Mouse (Mus musculus) adrenal gland, postnatal 4 days (tissue): ENCODE measurements at regions not wholly inside any gene's neighbourhood (a gene's known extent, or its start where the extent isn't known, plus 50 kb on each side); places are given as distances from the start of the nearest gene placed in this dataset.

Experiments
- DNase-seq, 2 experiments: peaks; one replicate each; pipeline ENCODE4 v3.0.0; 2021 to 2022; ENCODE audit warnings: low spot score in 2 of 2, mixed read lengths in 2 of 2

- DNase-seq: no peak
These were observed 482.8 kb upstream of the Tle4 start for GRCm38 (mm10) chr19:15080638-15081037.

GRCm38 (mm10) chr19:15057801-15058200 lies 459.9 kb upstream of the Tle4 start:
- no peak for DNase-seq

- DNase-seq: no peak
These were observed 455.8 kb upstream of the Tle4 start for GRCm38 (mm10) chr19:15053582-15054141.

GRCm38 (mm10) chr19:15052642-15053239 lies 454.9 kb upstream of the Tle4 start:
- DNase-seq: no peak

- DNase-seq: no peak
These were observed 450.0 kb upstream of the Tle4 start for GRCm38 (mm10) chr19:15047896-15048295.

GRCm38 (mm10) chr19:15047306-15047868 lies 449.5 kb upstream of the Tle4 start:
- DNase-seq: no peak

GRCm38 (mm10) chr19:15035554-15035953 lies 437.7 kb upstream of the Tle4 start:
- peak; percentile 17 to 21 for DNase-seq

GRCm38 (mm10) chr19:15033921-15034320 lies 436.1 kb upstream of the Tle4 start:
- no peak for DNase-seq

GRCm38 (mm10) chr19:15033396-15033795 lies 435.5 kb upstream of the Tle4 start:
- DNase-seq: no peak

GRCm38 (mm10) chr19:15032297-15032947 lies 434.6 kb upstream of the Tle4 start:
- DNase-seq: no peak

GRCm38 (mm10) chr19:15031483-15031882 lies 433.6 kb upstream of the Tle4 start:
- no peak for DNase-seq

GRCm38 (mm10) chr19:15003596-15003995 lies 405.7 kb upstream of the Tle4 start:
- DNase-seq: no peak

GRCm38 (mm10) chr19:14993344-14993743 lies 395.5 kb upstream of the Tle4 start:
- DNase-seq: no peak

GRCm38 (mm10) chr19:14970161-14970560 lies 372.3 kb upstream of the Tle4 start:
- no peak for DNase-seq

- no peak for DNase-seq
These were observed 370.4 kb upstream of the Tle4 start for GRCm38 (mm10) chr19:14968283-14968682.

- no peak for DNase-seq
These were observed 359.9 kb upstream of the Tle4 start for GRCm38 (mm10) chr19:14957727-14958126.

GRCm38 (mm10) chr19:14957154-14957553 lies 359.3 kb upstream of the Tle4 start:
- no peak for DNase-seq

GRCm38 (mm10) chr19:14956392-14956791 lies 358.5 kb upstream of the Tle4 start:
- no peak for DNase-seq

GRCm38 (mm10) chr19:14955969-14956368 lies 358.1 kb upstream of the Tle4 start:
- DNase-seq: no peak

GRCm38 (mm10) chr19:14940207-14940952 lies 342.5 kb upstream of the Tle4 start:
- DNase-seq: no peak

GRCm38 (mm10) chr19:14922238-14922637 lies 324.4 kb upstream of the Tle4 start:
- no peak for DNase-seq
